Mouse (Mus musculus): ENCODE data around the gene Dlk1.
"Not testable (repeated sequence)": the region's sequence is repeated elsewhere in the genome, so short reads cannot be mapped to it uniquely, and the experiment has no call there.

The Dlk1 gene

DNA sequence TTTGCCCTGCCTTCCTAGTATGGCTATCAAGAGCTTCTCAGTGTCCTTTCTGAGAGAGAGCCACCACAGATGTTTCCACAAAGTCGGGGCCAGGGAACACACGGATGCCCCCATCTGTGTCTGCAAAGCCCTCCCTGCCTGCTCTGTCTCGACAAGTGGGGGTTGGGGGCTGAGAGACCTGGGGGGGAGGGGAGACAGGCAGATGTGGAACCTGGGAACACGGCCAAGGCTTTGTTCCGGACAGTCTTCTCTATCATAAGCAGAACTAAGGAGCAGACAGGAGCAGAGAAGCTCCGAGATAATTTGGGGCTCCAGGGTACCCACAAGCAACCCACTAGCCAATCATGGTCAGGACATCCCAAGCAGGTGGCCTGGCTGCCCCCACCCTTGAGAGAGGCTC is 12.6 kb upstream of the Dlk1 start:
- no peak for DNase-seq (ENCODE audit: low spot score)

DNA sequence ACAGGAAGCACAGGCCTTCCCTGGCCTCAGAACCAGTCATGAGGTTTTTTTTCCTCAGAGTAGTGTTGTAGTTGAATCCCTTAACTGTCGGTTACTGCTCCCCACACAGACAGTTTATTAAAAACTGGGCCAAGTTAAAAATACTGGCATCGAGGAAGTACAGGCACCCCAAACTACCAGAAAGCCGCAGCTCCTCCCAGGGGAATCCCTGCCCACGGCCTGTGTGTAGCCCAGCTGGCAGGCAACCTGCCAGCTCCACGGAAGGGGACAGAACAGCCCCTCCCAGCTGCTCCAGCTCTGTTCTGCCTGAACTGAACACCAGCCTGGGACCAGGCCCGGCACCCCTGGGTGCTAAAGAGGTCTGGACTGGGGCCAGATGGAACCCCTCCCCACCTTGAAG is 11.3 kb upstream of the Dlk1 start:
- no peak for DNase-seq (ENCODE audit: low spot score)

- DNase-seq (ENCODE audit: low spot score): no peak
Measured at GRCm38 (mm10) chr12:109442115-109442514, 10.5 kb upstream of the Dlk1 start.

- DNase-seq (ENCODE audit: low spot score): no peak
Measured at GRCm38 (mm10) chr12:109443276-109443675, 9.3 kb upstream of the Dlk1 start.

- no peak for DNase-seq (ENCODE audit: low spot score)
Measured at GRCm38 (mm10) chr12:109444999-109445398, 7.6 kb upstream of the Dlk1 start.

DNA sequence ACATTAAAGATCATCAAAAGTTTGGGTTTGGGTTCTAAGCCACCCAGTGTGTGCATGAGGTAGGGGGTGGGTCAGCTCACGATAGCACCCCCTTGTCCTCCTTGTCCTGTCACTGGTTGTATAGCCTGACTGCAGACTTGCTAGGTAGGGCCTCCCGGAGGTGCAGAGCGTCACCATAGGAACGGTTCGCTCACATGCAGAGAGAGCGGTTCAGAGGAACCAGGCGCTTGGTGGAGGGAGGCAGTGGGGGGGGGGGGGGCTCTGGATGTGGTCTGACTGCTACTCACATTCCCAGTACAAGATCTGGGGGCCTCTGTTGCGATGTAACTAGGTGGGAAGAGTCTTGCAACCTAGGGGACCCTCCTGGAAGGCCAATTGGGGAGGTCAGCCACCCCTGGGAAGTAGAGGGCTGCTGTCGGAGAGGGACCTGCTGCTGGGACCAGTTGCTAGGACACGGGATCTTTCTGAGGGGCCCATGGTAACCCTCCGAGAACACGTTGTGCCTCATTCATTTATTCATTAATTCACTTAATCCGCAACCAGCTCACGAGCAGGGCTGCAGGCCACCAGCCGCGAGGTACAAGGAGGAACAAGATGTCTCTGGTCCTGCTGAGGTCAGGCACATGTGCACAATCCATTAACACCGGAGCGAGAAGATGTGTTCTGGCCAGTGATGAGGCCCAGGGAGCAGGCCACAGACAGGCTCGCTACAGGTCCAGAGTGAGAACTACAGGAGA is 7.0 kb upstream of the Dlk1 start:
- peak; percentile 66 for DNase-seq (ENCODE audit: low spot score)

- DNase-seq (ENCODE audit: low spot score): no peak
Measured at GRCm38 (mm10) chr12:109446236-109446941, 6.2 kb upstream of the Dlk1 start.

- DNase-seq (ENCODE audit: low spot score): peak; percentile 53
Measured at GRCm38 (mm10) chr12:109449421-109450411, 2.9 kb upstream of the Dlk1 start.

DNA sequence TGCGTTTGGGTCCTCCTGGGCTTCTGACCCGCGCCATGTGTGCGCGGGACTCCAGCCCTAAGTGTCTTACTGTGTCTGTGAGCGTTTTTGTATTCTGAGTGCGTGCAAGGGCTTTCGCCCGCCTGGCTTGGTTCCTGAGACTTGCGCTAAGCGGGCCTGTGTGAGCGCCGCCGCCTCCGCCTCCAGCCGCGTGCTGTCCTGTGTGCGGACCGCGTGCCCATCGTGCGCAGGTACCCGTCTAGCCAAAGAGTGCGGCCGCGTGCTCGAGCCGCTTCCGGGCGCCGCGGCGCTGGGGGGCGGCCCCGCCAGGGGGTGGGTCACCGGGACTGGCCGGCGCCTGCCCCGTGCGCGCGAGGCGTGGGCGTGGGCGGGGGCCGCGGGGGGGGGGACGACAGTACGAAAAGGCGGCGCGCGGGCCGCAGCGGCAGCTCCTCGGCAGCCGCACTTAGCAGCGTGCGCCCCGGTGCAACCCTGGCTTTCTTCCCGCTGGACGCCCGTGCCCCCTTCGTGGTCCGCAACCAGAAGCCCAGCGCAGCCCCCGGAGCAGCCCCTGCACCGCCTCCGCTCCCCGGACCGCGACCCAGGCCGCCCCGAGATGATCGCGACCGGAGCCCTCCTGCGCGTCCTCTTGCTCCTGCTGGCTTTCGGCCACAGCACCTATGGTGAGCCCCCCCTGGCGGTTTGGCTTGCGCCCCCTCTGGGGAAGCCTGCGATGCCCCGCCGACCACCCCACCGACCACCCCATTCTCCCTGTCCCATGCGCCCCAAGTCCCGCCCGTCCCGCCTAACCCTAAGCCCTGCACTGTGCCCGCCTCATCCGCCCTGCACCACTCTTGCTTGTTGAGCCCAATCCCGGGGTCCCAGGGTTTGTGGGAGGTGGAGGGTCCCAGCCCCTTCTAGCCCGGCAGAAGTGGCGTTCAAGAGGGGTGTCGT is 708 bp downstream of the Dlk1 start:
- no peak for DNase-seq (ENCODE audit: low spot score)

- DNase-seq (ENCODE audit: low spot score): no peak
Measured at GRCm38 (mm10) chr12:109454137-109454536, 1.5 kb downstream of the Dlk1 start.

DNA sequence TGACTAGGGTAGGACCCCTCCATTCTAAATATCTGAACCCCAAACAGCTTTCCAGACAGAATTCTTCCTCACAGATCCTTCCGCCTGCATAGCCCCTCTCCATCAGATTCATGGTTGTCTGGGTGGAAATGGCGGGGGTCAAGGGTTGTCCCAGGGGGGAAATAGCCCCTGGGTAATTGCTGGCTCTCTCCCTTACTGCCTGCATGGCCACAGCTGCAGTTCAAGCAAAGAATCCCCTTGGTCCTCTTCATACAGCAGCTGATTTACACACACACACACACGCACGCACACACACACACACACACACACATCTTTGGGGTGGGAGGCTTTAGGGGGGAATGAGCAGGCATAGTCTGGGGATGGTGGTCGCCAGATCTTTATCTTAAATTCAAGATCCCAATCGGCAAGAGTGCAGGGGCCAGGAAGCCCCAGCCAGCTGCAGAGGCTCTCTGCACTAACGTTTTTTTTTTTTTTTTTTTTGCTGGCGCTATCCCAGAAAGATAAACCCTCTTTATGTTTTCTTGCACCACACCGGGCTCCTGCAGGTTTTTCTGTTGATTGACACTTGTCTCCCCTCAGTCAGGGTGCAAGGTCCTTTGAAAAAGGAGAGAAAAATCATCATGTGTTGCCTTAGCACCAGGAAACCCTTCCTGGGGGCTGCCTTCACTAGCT is 4.0 kb downstream of the Dlk1 start:
- DNase-seq (ENCODE audit: low spot score): no peak

DNA sequence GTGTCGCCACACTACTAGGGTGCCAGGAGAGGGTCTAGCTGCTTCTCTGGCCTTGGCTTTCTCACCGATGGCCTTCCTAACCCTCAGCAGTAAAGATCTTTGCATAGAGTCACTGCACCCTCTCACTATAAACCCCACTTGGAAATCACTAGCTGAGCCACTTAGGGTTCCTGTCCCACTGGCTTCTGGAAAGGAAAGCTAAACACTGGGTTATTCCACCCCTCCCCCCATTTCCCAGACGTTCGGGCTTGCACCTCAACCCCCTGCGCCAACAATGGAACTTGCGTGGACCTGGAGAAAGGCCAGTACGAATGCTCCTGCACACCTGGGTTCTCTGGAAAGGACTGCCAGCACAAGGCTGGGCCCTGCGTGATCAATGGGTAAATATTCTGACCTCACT is 5.2 kb downstream of the Dlk1 start:
- no peak for DNase-seq (ENCODE audit: low spot score)

DNA sequence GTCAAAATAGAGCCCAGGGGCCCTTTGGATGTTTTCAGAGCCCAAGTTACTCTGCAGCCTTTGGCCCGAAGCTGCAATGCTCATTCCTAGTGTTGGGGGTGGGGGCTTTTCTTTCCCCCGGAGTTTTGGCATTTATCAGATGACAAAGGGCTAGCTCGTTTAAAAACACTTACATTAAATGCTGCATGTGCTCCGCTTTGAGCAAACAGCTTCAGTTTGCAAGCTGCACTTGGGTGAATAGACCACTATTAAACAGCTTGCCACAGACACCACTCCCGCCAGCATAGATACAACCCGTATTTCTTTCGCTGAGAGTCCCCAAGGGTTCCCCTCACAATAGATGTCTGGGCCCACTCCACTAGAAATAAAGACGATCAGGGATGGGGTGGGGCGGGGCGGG is 6.3 kb downstream of the Dlk1 start:
- DNase-seq (ENCODE audit: low spot score): no peak

GRCm38 (mm10) chr12:109459481-109460401 is 7.1 kb downstream of the Dlk1 start:
- DNase-seq (ENCODE audit: low spot score): no peak

DNA sequence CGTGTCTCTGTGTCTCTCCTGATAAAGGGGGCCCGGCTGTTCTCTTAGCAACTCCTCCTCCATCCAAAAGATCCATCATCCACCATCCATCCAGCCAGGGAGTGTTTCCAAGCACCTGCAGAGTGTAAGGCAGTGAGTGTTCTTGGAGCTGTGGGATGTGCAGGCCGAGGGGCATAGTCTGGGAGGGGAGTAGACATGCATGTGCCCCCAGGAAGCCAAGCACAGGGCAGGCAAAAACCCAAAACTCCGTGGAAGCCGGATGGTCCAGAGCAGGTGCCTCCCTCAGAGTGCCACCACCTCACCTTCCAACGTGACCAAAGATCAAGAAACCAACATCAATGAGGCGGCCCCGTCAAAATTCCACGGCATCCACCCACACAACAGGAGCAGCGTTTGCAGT is 10.0 kb downstream of the Dlk1 start:
- DNase-seq (ENCODE audit: low spot score): no peak

DNA sequence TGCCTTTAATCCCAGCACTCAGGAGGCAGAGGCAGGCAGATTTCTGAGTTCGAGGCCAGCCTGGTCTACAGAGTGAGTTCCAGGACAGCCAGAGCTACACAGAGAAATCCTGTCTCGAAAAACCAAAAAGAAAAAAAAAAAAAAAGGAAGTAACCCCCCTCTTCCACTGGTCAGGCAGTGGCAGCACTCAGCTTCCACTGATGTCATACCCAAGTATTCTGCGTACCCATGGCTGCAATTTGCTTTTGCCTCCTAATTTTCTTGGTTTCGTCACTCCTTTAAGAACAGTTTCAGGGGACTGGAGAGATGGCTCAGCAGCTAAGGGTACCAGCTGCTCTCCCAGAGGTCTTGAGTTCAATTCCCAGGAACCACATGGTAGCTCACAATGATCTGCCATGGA is 14.8 kb downstream of the Dlk1 start:
- not testable (repeated sequence) for DNase-seq (ENCODE audit: low spot score)

GRCm38 (mm10) chr12:109469793-109470192 is 17.2 kb downstream of the Dlk1 start:
- no peak for DNase-seq (ENCODE audit: low spot score)

- DNase-seq (ENCODE audit: low spot score): no peak
Measured at GRCm38 (mm10) chr12:109472627-109473026, 20.0 kb downstream of the Dlk1 start.

GRCm38 (mm10) chr12:109473575-109473976 is 21.0 kb downstream of the Dlk1 start:
- DNase-seq (ENCODE audit: low spot score): no peak

DNA sequence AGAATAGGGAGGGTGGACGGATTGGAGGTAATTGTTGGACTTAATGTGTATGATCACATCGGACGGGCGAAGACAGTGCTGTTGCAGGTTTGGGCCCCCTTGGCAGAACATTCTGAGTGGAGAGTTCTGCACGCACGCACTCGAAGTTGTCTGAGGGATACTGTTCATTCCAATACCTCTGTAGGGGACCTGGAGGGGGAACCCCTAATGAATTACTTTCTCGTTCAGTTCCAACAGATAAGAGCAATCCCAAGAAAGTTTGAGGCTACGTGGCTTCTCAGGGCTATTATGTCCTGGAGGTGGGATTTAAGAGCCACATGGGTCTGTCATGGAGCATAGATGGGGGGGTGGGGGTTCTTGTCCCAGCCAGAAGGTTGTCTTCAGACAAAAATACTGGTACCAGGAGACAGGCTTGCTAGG is 21.6 kb downstream of the Dlk1 start:
- DNase-seq (ENCODE audit: low spot score): no peak

Measured in retina, embryonic 14.5 days (tissue).